Mouse (Mus musculus) liver, embryonic 16.5 days (tissue): ENCODE results near the gene AI854703. TPM values are rescaled to one million over a fixed set of nuclear protein-coding genes. Genes with fewer than 3 reads are reported as not detected.
A peak's percentile ranks its signal among the peaks of the same experiment; 100 is the strongest.

Experiments used
- ATAC-seq: fragments of 200-750 bp; cut with Nextera tagmentation; 2 replicates; pipeline ENCODE4 v1.8.0; 2017; ENCODE audit warnings: low read depth, mild to moderate bottlenecking, moderate number of reproducible peaks, moderate library complexity
- H3K27ac ChIP-seq: fragments of 300-500 bp; sonication (generic); 2 replicates; pipeline ENCODE4 v1.5.1; 2014; ENCODE audit warnings: mild to moderate bottlenecking, low read length
- H3K27me3 ChIP-seq: fragments of 300-500 bp; sonication (generic); 2 replicates; pipeline ENCODE4 v1.6.1; 2014; ENCODE audit warnings: low read depth, low read length, mixed read lengths; ENCODE audit not compliant: control insufficient read depth, insufficient read depth
- H3K36me3 ChIP-seq: fragments of 300-500 bp; sonication (generic); 2 replicates; pipeline ENCODE4 v1.6.1; 2014; ENCODE audit warnings: mild to moderate bottlenecking; ENCODE audit not compliant: control insufficient read depth, insufficient read depth
- H3K4me1 ChIP-seq: fragments of 300-500 bp; sonication (generic); 2 replicates; pipeline ENCODE4 v1.6.1; 2014; ENCODE audit warnings: low read depth, low read length, mixed read lengths; ENCODE audit not compliant: control insufficient read depth
- H3K4me2 ChIP-seq: fragments of 300-500 bp; sonication (generic); 2 replicates; pipeline ENCODE4 v1.6.1; 2014; ENCODE audit warnings: low read depth, low read length, mixed read lengths
- H3K4me3 ChIP-seq: fragments of 300-500 bp; sonication (generic); 2 replicates; pipeline ENCODE4 v1.5.1; 2014; ENCODE audit warnings: low read depth, mild to moderate bottlenecking, low read length
- H3K9ac ChIP-seq: fragments of 300-500 bp; sonication (generic); 2 replicates; pipeline ENCODE4 v1.6.1; 2014; ENCODE audit warnings: low read depth, low read length
- H3K9me3 ChIP-seq: fragments of 300-500 bp; sonication (generic); replicated peaks from 2 replicates; pipeline ENCODE4 v1.6.1; 2016; ENCODE audit warnings: low read length; ENCODE audit not compliant: control insufficient read depth
- WGBS: fragments of 180-500 bp; shearing (Covaris S2); extraction: QIAGEN DNeasy Blood & Tissue Kit; methylation state at CpG from one replicate; pipeline ENCODE4 v1.1.7; 2014; ENCODE audit not compliant: insufficient replicate concordance; 5-methylcytosine and 5-hydroxymethylcytosine counted together
- polyA plus RNA-seq: library from polyadenylated mRNA; unstranded; fragments of >200 nt; fragmentation: Nextera tagmentation; extraction: Ambion mirVana; gene quantifications from 2 replicates; pipeline ENCODE4 v1.2.1, GENCODE M21; 2015

Gene AI854703
- polyA plus RNA-seq, 1 experiment from 2014 or later, result 0.13 TPM

DNA sequence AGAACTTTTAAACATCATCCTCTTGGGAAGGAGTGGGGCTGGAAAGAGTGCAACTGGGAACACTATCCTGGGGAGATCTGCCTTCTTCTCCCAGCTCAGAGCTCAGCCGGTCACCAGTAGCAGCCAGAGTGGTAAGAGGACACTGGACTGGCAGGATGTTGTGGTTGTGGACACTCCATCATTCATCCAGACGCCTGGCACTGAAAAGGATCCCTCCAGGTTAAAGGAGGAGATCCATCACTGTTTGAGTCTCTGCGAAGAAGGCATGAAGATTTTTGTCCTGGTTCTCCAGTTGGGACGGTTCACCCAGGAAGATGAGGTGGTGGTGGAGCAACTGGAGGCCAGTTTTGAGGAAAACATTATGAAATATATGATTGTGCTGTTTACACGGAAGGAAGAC, 32.2 kb downstream of the AI854703 start:
- ATAC-seq, result no peak
- no peak overlapping the region for H3K4me3 ChIP-seq
- H3K4me1 ChIP-seq, result no peaks in the 10 kb centered on the region
- no peaks in the 10 kb centered on the region for H3K36me3 ChIP-seq
- WGBS, result 58% methylated on average over 5 of the region's 5 CpGs
- H3K4me2 ChIP-seq, result no peak overlapping the region
- H3K27ac ChIP-seq, result no peak overlapping the region
- no peaks in the 10 kb centered on the region for H3K9me3 ChIP-seq
- no peaks in the 10 kb centered on the region for H3K27me3 ChIP-seq
- no peak overlapping the region for H3K9ac ChIP-seq

DNA sequence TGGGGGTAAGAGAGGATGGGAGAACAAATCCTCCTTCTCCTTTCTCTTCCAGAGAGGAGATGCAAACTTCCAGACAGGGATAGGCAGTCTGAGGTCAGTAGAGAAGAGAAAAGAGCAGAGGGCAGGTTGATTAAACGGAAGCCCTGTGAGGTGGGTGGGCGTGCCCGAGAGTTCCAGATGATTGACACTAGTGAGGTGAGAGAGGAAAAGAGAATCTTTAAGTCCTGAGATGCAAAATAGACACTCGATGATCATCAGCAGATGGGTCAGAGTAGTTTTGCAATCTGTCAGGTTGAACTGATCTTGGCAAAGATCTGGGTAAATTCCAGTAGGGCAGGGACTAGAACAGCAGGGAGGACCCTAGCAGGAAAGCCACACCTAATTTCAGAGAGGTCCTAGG, 38.2 kb downstream of the AI854703 start:
- H3K27me3 ChIP-seq, result no peaks in the 10 kb centered on the region

DNA sequence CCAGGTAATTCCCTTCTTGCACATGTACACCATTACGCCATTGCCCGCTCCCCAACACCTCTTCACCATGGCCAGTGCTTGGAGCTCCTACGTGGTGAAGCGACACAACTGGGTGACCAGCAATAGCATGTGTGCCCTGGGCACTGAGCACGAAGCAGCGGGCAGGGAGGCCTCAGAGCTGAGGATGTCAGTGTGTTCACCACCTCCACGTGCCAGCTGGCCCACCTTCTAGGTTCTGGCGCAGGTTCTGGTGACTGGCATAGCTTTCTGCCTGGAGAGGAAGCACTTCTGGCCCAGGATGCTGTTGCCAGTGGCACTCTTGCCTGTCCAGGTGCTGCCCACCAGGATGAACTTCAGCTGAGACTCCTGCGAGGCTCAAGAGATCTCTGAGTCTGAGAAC, 38.9 kb downstream of the AI854703 start:
- H3K9ac ChIP-seq, result no peak overlapping the region
- no peak overlapping the region for H3K4me3 ChIP-seq
- no peak overlapping the region for H3K4me2 ChIP-seq
- H3K27me3 ChIP-seq, result no peaks in the 10 kb centered on the region
- 77% methylated on average over 9 of the region's 9 CpGs for WGBS
- no peak overlapping the region for H3K27ac ChIP-seq
- H3K4me1 ChIP-seq, result no peaks in the 10 kb centered on the region; the same call in none of the 2 replicates
- no peak for ATAC-seq
- H3K9me3 ChIP-seq, result no peaks in the 10 kb centered on the region
- H3K36me3 ChIP-seq, result no peaks in the 10 kb centered on the region

More for the DNA sequence above, 38.2 kb downstream of the AI854703 start:
- H3K9ac ChIP-seq, result no peak overlapping the region
- H3K4me1 ChIP-seq, result no peaks in the 10 kb centered on the region; the same call in none of the 2 replicates
- H3K36me3 ChIP-seq, result no peaks in the 10 kb centered on the region
- H3K27ac ChIP-seq, result no peak overlapping the region
- ATAC-seq, result no peak
- no peaks in the 10 kb centered on the region for H3K9me3 ChIP-seq
- H3K4me3 ChIP-seq, result no peak overlapping the region
- no peak overlapping the region for H3K4me2 ChIP-seq
- WGBS, result 49% methylated on average over 4 of the region's 4 CpGs

DNA sequence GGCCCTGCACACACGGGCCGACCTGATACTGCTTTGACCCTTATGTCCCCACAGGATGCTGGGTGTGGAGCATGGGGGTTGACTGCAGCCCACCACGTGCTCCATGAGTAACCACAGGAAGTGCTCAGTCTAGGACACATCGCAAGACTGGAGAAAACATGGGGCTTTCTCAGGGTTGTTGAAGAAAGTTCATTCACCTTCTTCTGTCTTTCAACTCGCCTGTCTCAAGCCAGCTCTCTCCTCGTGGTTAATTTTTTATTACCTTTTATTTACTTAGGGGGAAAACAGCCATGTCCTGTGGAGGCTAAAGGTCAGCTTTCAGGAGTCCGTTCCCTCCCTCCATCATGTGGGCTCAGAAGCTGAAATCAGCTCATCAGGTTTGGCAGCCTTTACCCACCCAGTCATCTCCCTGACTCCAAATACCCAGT, 39.6 kb downstream of the AI854703 start:
- ATAC-seq, result peak; percentile 76
- no peaks in the 10 kb centered on the region for H3K36me3 ChIP-seq
- H3K4me2 ChIP-seq, result peak overlapping the region; percentile 32; the same call in 1 of the 2 replicates
- H3K9ac ChIP-seq, result no peak overlapping the region
- no peaks in the 10 kb centered on the region for H3K9me3 ChIP-seq
- no peaks in the 10 kb centered on the region for H3K27me3 ChIP-seq
- 18% methylated on average over 7 of the region's 7 CpGs for WGBS
- H3K4me1 ChIP-seq, result no peaks in the 10 kb centered on the region; the same call in none of the 2 replicates
- H3K27ac ChIP-seq, result peak overlapping the region; percentile 33; the same call in 1 of the 2 replicates
- H3K4me3 ChIP-seq, result no peak overlapping the region

DNA sequence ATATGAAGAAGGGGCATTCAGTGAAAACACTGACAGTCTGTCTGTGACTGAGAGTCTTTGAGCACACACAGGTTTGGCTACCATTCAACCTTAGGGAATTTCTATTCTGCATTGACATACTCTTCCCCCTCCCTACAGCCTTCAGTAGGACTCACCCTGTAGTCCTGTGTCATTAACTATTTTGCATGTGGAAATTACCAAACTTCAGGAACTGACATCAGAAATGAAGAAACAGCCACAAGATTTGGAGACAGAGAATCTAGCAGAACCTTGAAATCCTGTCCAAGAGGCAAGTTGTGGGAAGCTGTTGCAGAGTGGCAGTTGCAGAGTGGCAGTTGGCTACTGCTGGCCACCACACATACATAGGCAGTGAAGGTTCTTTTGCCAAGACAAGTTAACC, 41.5 kb downstream of the AI854703 start:
- Histone ChIP-seq H3K4me3 (no peak overlapping the region), H3K27ac (no peak overlapping the region), H3K9me3 (no peaks in the 10 kb centered on the region), H3K27me3 (no peaks in the 10 kb centered on the region), H3K4me2 (no peak overlapping the region), H3K4me1 (no peaks in the 10 kb centered on the region; the same call in none of the 2 replicates), H3K9ac (no peak overlapping the region), H3K36me3 (no peaks in the 10 kb centered on the region)
- no peak for ATAC-seq

DNA sequence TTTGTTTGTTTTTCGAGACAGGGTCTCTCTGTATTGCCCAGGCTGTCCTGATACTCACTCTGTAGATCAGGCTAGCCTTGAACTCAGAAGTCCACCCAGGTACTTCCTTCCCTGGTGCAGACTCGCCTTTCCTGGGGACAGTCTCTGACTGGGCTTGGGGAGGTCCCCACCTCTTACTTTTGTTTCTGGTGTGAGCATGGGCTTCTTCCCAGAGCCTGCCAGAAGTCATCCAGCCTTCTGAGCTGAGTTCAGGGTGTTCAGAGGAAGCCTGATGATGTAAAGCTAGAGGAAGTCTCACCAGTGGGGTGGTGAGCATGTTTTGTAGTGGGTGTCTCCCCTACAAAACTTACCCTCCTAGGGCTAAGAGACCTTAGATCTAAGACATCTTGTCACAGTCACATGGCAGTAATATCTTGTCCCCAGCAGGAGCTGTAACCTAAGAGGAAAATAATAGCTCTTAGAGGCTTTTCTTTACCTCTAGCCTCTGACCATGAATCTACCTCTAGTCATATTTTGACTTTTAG, 42.9 kb downstream of the AI854703 start:
- WGBS, result 42% methylated on average over 2 of the region's 2 CpGs
- no peak for ATAC-seq

DNA sequence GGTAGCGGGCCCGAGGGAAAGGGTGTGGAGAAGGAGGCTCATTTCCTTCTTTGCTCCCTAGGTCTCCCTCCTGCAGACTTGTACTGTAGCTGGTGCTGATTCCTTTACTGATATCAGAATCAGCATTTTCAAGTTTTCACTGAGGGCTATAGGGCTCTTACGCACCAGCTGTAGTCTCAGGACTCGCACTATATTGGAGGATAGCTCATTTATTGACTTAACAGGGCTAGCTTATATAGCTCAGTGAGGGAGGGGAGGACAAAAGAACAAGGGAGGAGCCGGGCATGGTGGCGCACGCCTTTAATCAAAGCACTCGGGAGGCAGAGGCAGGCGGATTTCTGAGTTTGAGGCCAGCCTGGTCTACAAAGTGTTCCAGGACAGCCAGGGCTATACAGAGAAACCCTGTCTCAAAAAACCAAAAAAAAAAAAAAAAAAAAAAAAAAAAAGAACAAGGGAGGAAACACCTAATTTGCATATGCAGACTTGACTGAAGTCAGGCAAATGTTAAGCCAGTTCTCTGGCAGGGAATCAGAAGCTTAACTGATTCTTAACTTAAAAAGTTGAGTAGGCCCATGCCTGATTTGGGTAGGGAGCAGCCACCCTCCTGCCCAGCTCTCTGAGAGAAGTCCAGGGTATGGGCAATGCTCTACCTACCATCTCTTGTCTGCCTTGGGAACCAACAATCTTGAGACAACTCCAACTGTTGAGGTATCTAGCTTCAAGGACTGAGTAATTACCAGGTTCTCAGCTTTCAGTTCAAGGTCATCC, 47.9 kb downstream of the AI854703 start:
- 79% methylated on average over 9 of the region's 9 CpGs for WGBS
- no peak overlapping the region for H3K27ac ChIP-seq
- H3K27me3 ChIP-seq, result no peaks in the 10 kb centered on the region

More for the DNA sequence above, 42.9 kb downstream of the AI854703 start:
- H3K4me2 ChIP-seq, result no peak overlapping the region
- no peaks in the 10 kb centered on the region for H3K27me3 ChIP-seq
- no peaks in the 10 kb centered on the region for H3K9me3 ChIP-seq
- no peaks in the 10 kb centered on the region for H3K36me3 ChIP-seq
- no peak overlapping the region for H3K4me3 ChIP-seq
- no peak overlapping the region for H3K9ac ChIP-seq
- H3K4me1 ChIP-seq, result no peaks in the 10 kb centered on the region; the same call in none of the 2 replicates
- no peak overlapping the region for H3K27ac ChIP-seq

DNA sequence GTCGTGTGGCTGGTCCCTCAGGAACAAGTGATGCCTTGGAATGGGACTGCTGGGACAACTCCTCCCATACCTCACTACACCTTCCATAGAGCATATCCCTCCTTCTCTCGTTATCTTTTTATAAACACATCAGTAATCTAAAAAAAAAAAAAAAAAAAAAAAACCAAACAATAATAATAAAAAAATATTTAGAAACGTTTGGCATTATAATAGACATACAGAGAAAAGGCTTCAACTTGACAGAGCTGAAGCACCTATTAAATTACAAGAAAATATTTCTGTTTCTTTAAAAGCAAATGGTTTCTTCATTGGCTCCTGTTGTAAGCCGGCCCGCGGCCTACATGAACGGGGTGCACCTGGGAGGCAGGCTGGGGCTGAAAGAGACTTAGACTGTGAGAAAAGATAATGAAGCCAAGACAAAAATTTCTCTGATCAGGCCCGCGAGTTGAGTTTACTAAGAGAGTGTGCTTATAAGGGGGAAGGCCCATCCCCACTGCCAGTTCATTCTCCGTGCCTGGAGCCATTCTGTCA, 48.9 kb downstream of the AI854703 start:
- H3K36me3 ChIP-seq, result no peaks in the 10 kb centered on the region
- H3K9me3 ChIP-seq, result no peaks in the 10 kb centered on the region
- H3K27me3 ChIP-seq, result no peaks in the 10 kb centered on the region
- H3K4me1 ChIP-seq, result peaks cover 12% of the 10 kb centered on the region
- peak overlapping the region; percentile 51 for H3K9ac ChIP-seq
- WGBS, result 21% methylated on average over 10 of the region's 10 CpGs
- H3K4me3 ChIP-seq, result peak overlapping the region; percentile 62
- peak; percentile 39 for ATAC-seq
- peak overlapping the region; percentile 74 for H3K27ac ChIP-seq
- peak overlapping the region; percentile 61 for H3K4me2 ChIP-seq

More for the DNA sequence above, 47.9 kb downstream of the AI854703 start:
- H3K4me1 ChIP-seq, result peaks cover 12% of the 10 kb centered on the region
- H3K4me2 ChIP-seq, result no peak overlapping the region
- no peak for ATAC-seq
- no peaks in the 10 kb centered on the region for H3K9me3 ChIP-seq
- H3K9ac ChIP-seq, result no peak overlapping the region
- no peak overlapping the region for H3K4me3 ChIP-seq
- H3K36me3 ChIP-seq, result no peaks in the 10 kb centered on the region
